Mouse (Mus musculus) embryonic fibroblast, embryonic 13.5 days (primary cell): ENCODE measurements at regions not wholly inside any gene's neighbourhood (a gene's known extent, or its start where the extent isn't known, plus 50 kb on each side); places are given as distances from the start of the nearest gene placed in this dataset.

Experiments
- CTCF ChIP-seq: IDR thresholded peaks from 2 replicates; pipeline ENCODE4 v1.5.1; 2011; ENCODE audit warnings: mild to moderate bottlenecking, control low read depth, low read length, moderate library complexity, borderline replicate concordance; ENCODE audit not compliant: insufficient read depth
- POLR2A ChIP-seq: IDR thresholded peaks from 2 replicates; pipeline ENCODE4 v1.6.1; 2011; ENCODE audit warnings: low read depth, mild to moderate bottlenecking, control low read depth, low read length, moderate library complexity

DNA sequence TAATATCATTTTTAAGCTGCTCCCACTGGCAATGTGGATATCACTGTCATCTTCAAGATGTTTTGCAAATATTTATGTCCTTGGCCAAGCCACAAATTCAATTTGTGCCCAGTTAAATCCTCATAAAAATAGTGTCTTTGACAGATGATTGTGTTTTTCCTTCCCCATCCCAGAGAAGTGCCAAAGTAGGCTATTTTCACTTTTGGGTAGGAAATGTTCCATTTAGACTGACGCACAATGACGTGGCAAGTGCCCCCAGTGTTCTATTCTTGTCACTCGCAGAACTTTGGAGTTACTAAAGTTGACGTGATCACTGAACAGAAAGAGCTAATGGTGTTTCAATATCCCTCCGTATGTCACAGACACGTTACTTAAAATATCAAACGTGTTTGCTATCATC, 710.5 kb upstream of the Sox9 start:
- TF ChIP-seq CTCF (no peak), POLR2A (no peak)
